Mouse (Mus musculus) layer of hippocampus, postnatal 14 days (tissue): ENCODE measurements around the gene Irs1. TPM values are rescaled to one million over a fixed set of nuclear protein-coding genes. Genes with fewer than 3 reads are reported as not detected.
A peak's percentile ranks its signal among the peaks of the same experiment; 100 is the strongest.

Experiments
- DNase-seq, 2 experiments: peaks; one replicate each; pipeline ENCODE4 v3.0.0; 2021 to 2022; ENCODE audit warnings: low spot score in 2 of 2, mixed read lengths in 1 of 2
- total RNA-seq, 2 experiments: library from RNA; stranded (reverse); gene quantifications; 2 replicates each; pipeline ENCODE4 v1.2.3; 2021

The Irs1 gene
- total RNA-seq, 2 experiments from 2014 or later, result 25.8 to 29.5 TPM

- DNase-seq, result peak; percentile 23 to 32
Measured at GRCm38 (mm10) chr1:82289116-82289989, 1.9 kb downstream of the Irs1 start.

- DNase-seq, result peak; percentile 50 to 52
Measured at GRCm38 (mm10) chr1:82288421-82288990, 2.7 kb downstream of the Irs1 start.

- DNase-seq, result no peak
Measured at GRCm38 (mm10) chr1:82287776-82288325, 3.4 kb downstream of the Irs1 start.

- peak in 1 of 2 experiments; percentile 45 for DNase-seq
Measured at GRCm38 (mm10) chr1:82287052-82287775, 4.0 kb downstream of the Irs1 start.

- no peak for DNase-seq
Measured at GRCm38 (mm10) chr1:82286190-82287051, 4.8 kb downstream of the Irs1 start.

GRCm38 (mm10) chr1:82285461-82286189, 5.6 kb downstream of the Irs1 start:
- DNase-seq, result no peak

- no peak for DNase-seq
Measured at GRCm38 (mm10) chr1:82284403-82284802, 6.8 kb downstream of the Irs1 start.

GRCm38 (mm10) chr1:82283901-82284301, 7.3 kb downstream of the Irs1 start:
- peak in 1 of 2 experiments; percentile 45 for DNase-seq

GRCm38 (mm10) chr1:82282992-82283611, 8.1 kb downstream of the Irs1 start:
- DNase-seq, result peak; percentile 89 to 94

- DNase-seq, result no peak
Measured at GRCm38 (mm10) chr1:82281823-82282222, 9.4 kb downstream of the Irs1 start.

- no peak for DNase-seq
Measured at GRCm38 (mm10) chr1:82279768-82280167, 11.4 kb downstream of the Irs1 start.

- DNase-seq, result no peak
Measured at GRCm38 (mm10) chr1:82274361-82274760, 16.9 kb downstream of the Irs1 start.

GRCm38 (mm10) chr1:82273529-82273928, 17.7 kb downstream of the Irs1 start:
- DNase-seq, result no peak

GRCm38 (mm10) chr1:82272231-82272630, 19.0 kb downstream of the Irs1 start:
- no peak for DNase-seq

GRCm38 (mm10) chr1:82267547-82267946, 23.7 kb downstream of the Irs1 start:
- no peak for DNase-seq

- DNase-seq, result no peak
Measured at GRCm38 (mm10) chr1:82262331-82262730, 28.9 kb downstream of the Irs1 start.

GRCm38 (mm10) chr1:82261638-82262037, 29.6 kb downstream of the Irs1 start:
- DNase-seq, result no peak

GRCm38 (mm10) chr1:82261053-82261618, 30.1 kb downstream of the Irs1 start:
- DNase-seq, result peak; percentile 50 to 88

- DNase-seq, result no peak
Measured at GRCm38 (mm10) chr1:82260055-82260454, 31.2 kb downstream of the Irs1 start.
